Mouse (Mus musculus): Measurements from ENCODE around the gene Cnot10. TPM values are rescaled to one million over a fixed set of nuclear protein-coding genes. Genes with fewer than 3 reads are reported as not detected.

Gene Cnot10
- polyA plus RNA-seq, 1 experiment from 2014 or later = 74.7 TPM

- H3K27ac ChIP-seq (ENCODE audit: low read depth, low read length) = no peak overlapping the region
- peaks cover 63% of the 10 kb centered on the region for H3K36me3 ChIP-seq (ENCODE audit: control insufficient read depth, insufficient read depth, low read length)
- ATAC-seq (ENCODE audit: low FRiP score, low TSS enrichment) = peak; percentile 46; the same call in 1 of the 2 replicates
- no peaks in the 10 kb centered on the region for H3K27me3 ChIP-seq (ENCODE audit: control insufficient read depth, insufficient read depth, low read length)
- H3K9ac ChIP-seq (ENCODE audit: low read depth, low read length) = no peak overlapping the region
- H3K4me3 ChIP-seq (ENCODE audit: low read length) = no peak overlapping the region
- H3K4me2 ChIP-seq (replicated peaks; ENCODE audit: low read depth, low read length) = no peak overlapping the region
- H3K4me1 ChIP-seq (ENCODE audit: control insufficient read depth, insufficient read depth, low read length) = no peaks in the 10 kb centered on the region
- H3K9me3 ChIP-seq (ENCODE audit: control insufficient read depth, low read length) = no peaks in the 10 kb centered on the region
- 77% methylated on average over 9 of the region's 9 CpGs for WGBS
These were observed 25.6 kb downstream of the Cnot10 start for GRCm38 (mm10) chr9:114614176-114614953.

- WGBS = 96% methylated on average over 4 of the region's 4 CpGs
- Histone ChIP-seq H3K9ac (ENCODE audit: low read depth, low read length) (no peak overlapping the region), H3K27me3 (ENCODE audit: control insufficient read depth, insufficient read depth, low read length) (no peaks in the 10 kb centered on the region), H3K36me3 (ENCODE audit: control insufficient read depth, insufficient read depth, low read length) (peaks cover 66% of the 10 kb centered on the region), H3K9me3 (ENCODE audit: control insufficient read depth, low read length) (no peaks in the 10 kb centered on the region), H3K27ac (ENCODE audit: low read depth, low read length) (no peak overlapping the region), H3K4me1 (ENCODE audit: control insufficient read depth, insufficient read depth, low read length) (no peaks in the 10 kb centered on the region), H3K4me2 (replicated peaks; ENCODE audit: low read depth, low read length) (no peak overlapping the region), H3K4me3 (ENCODE audit: low read length) (no peak overlapping the region)
- ATAC-seq (ENCODE audit: low FRiP score, low TSS enrichment) = no peak
These were observed 27.0 kb downstream of the Cnot10 start for GRCm38 (mm10) chr9:114613026-114613425.

- H3K9me3 ChIP-seq (ENCODE audit: control insufficient read depth, low read length) = no peaks in the 10 kb centered on the region
- no peak overlapping the region for H3K4me2 ChIP-seq (replicated peaks; ENCODE audit: low read depth, low read length)
- H3K27ac ChIP-seq (ENCODE audit: low read depth, low read length) = no peak overlapping the region
- no peaks in the 10 kb centered on the region for H3K27me3 ChIP-seq (ENCODE audit: control insufficient read depth, insufficient read depth, low read length)
- no peak overlapping the region for H3K9ac ChIP-seq (ENCODE audit: low read depth, low read length)
- H3K4me1 ChIP-seq (ENCODE audit: control insufficient read depth, insufficient read depth, low read length) = no peaks in the 10 kb centered on the region
- WGBS = 82% methylated on average over 4 of the region's 4 CpGs
- no peak for ATAC-seq (ENCODE audit: low FRiP score, low TSS enrichment)
- H3K36me3 ChIP-seq (ENCODE audit: control insufficient read depth, insufficient read depth, low read length) = peaks cover 66% of the 10 kb centered on the region
- H3K4me3 ChIP-seq (ENCODE audit: low read length) = no peak overlapping the region
These were observed 27.4 kb downstream of the Cnot10 start for GRCm38 (mm10) chr9:114612566-114612965.

- WGBS = 98% methylated on average over 3 of the region's 3 CpGs
- Histone ChIP-seq H3K27ac (ENCODE audit: low read depth, low read length) (no peak overlapping the region), H3K4me1 (ENCODE audit: control insufficient read depth, insufficient read depth, low read length) (no peaks in the 10 kb centered on the region), H3K9ac (ENCODE audit: low read depth, low read length) (no peak overlapping the region), H3K9me3 (ENCODE audit: control insufficient read depth, low read length) (no peaks in the 10 kb centered on the region), H3K27me3 (ENCODE audit: control insufficient read depth, insufficient read depth, low read length) (no peaks in the 10 kb centered on the region), H3K4me3 (ENCODE audit: low read length) (no peak overlapping the region), H3K36me3 (ENCODE audit: control insufficient read depth, insufficient read depth, low read length) (peaks cover 67% of the 10 kb centered on the region), H3K4me2 (replicated peaks; ENCODE audit: low read depth, low read length) (no peak overlapping the region)
- ATAC-seq (ENCODE audit: low FRiP score, low TSS enrichment) = no peak
These were observed 29.7 kb downstream of the Cnot10 start for GRCm38 (mm10) chr9:114610266-114610665.

GRCm38 (mm10) chr9:114603876-114604540, 36.0 kb downstream of the Cnot10 start:
- Histone ChIP-seq H3K9me3 (ENCODE audit: control insufficient read depth, low read length) (no peaks in the 10 kb centered on the region), H3K4me2 (replicated peaks; ENCODE audit: low read depth, low read length) (no peak overlapping the region), H3K27me3 (ENCODE audit: control insufficient read depth, insufficient read depth, low read length) (no peaks in the 10 kb centered on the region), H3K4me3 (ENCODE audit: low read length) (no peak overlapping the region), H3K36me3 (ENCODE audit: control insufficient read depth, insufficient read depth, low read length) (peaks cover 46% of the 10 kb centered on the region), H3K27ac (ENCODE audit: low read depth, low read length) (no peak overlapping the region), H3K9ac (ENCODE audit: low read depth, low read length) (no peak overlapping the region), H3K4me1 (ENCODE audit: control insufficient read depth, insufficient read depth, low read length) (no peaks in the 10 kb centered on the region)
- 75% methylated on average over 12 of the region's 12 CpGs for whole genome bisulfite sequencing
- ATAC-seq (ENCODE audit: low FRiP score, low TSS enrichment) = no peak

GRCm38 (mm10) chr9:114601096-114601495, 38.9 kb downstream of the Cnot10 start:
- H3K4me1 ChIP-seq (ENCODE audit: control insufficient read depth, insufficient read depth, low read length) = no peaks in the 10 kb centered on the region
- 88% methylated on average over 1 of the region's 1 CpGs for WGBS
- H3K9me3 ChIP-seq (ENCODE audit: control insufficient read depth, low read length) = no peaks in the 10 kb centered on the region
- H3K9ac ChIP-seq (ENCODE audit: low read depth, low read length) = no peak overlapping the region
- no peak overlapping the region for H3K4me2 ChIP-seq (replicated peaks; ENCODE audit: low read depth, low read length)
- no peak overlapping the region for H3K27ac ChIP-seq (ENCODE audit: low read depth, low read length)
- peaks cover 51% of the 10 kb centered on the region for H3K36me3 ChIP-seq (ENCODE audit: control insufficient read depth, insufficient read depth, low read length)
- no peak overlapping the region for H3K4me3 ChIP-seq (ENCODE audit: low read length)
- no peaks in the 10 kb centered on the region for H3K27me3 ChIP-seq (ENCODE audit: control insufficient read depth, insufficient read depth, low read length)
- no peak for ATAC-seq (ENCODE audit: low FRiP score, low TSS enrichment)

GRCm38 (mm10) chr9:114585017-114585345, 55.0 kb downstream of the Cnot10 start:
- no peak overlapping the region for H3K27ac ChIP-seq (ENCODE audit: low read depth, low read length)
- H3K9ac ChIP-seq (ENCODE audit: low read depth, low read length) = no peak overlapping the region
- H3K4me1 ChIP-seq (ENCODE audit: control insufficient read depth, insufficient read depth, low read length) = peaks cover 5% of the 10 kb centered on the region; the same call in 1 of the 2 replicates
- no peak for ATAC-seq (ENCODE audit: low FRiP score, low TSS enrichment)
- no peaks in the 10 kb centered on the region for H3K9me3 ChIP-seq (ENCODE audit: control insufficient read depth, low read length)
- no peak overlapping the region for H3K4me2 ChIP-seq (replicated peaks; ENCODE audit: low read depth, low read length)
- 48% methylated on average over 5 of the region's 5 CpGs for WGBS
- H3K36me3 ChIP-seq (ENCODE audit: control insufficient read depth, insufficient read depth, low read length) = peaks cover 21% of the 10 kb centered on the region
- no peaks in the 10 kb centered on the region for H3K27me3 ChIP-seq (ENCODE audit: control insufficient read depth, insufficient read depth, low read length)
- no peak overlapping the region for H3K4me3 ChIP-seq (ENCODE audit: low read length)

GRCm38 (mm10) chr9:114584183-114585016, 55.6 kb downstream of the Cnot10 start:
- WGBS = 6% methylated on average over 31 of the region's 31 CpGs
- H3K9me3 ChIP-seq (ENCODE audit: control insufficient read depth, low read length) = no peaks in the 10 kb centered on the region
- no peaks in the 10 kb centered on the region for H3K27me3 ChIP-seq (ENCODE audit: control insufficient read depth, insufficient read depth, low read length)
- H3K36me3 ChIP-seq (ENCODE audit: control insufficient read depth, insufficient read depth, low read length) = peaks cover 21% of the 10 kb centered on the region
- H3K4me1 ChIP-seq (ENCODE audit: control insufficient read depth, insufficient read depth, low read length) = peaks cover 5% of the 10 kb centered on the region; the same call in 1 of the 2 replicates
- peak; percentile 68 for ATAC-seq (ENCODE audit: low FRiP score, low TSS enrichment)
- H3K9ac ChIP-seq (ENCODE audit: low read depth, low read length) = peak overlapping the region; percentile 55
- peak overlapping the region; percentile 59; the same call in 1 of the 2 replicates for H3K27ac ChIP-seq (ENCODE audit: low read depth, low read length)
- H3K4me2 ChIP-seq (replicated peaks; ENCODE audit: low read depth, low read length) = peak overlapping the region; percentile 86
- peak overlapping the region; percentile 43 for H3K4me3 ChIP-seq (ENCODE audit: low read length)
